Mouse (Mus musculus): ENCODE measurements around the gene Ttc36. TPM values are rescaled to one million over a fixed set of nuclear protein-coding genes. Genes with fewer than 3 reads are reported as not detected.

Ttc36 gene
- total RNA-seq, 2 experiments from 2014 or later, result 0.54 to 1.1 TPM

GRCm38 (mm10) chr9:44767101-44768028, 35.5 kb downstream of the Ttc36 start, which contains the start of the genes Arcn1 and Ift46:
Arcn1 (minus strand) TSS chr9:44767845.
Ift46 (plus strand) TSS chr9:44767908.
- intact Hi-C loops (cut with DNase I), result no loop called here
- Histone ChIP-seq H3K4me3 (peak within 1 kb of the TSS; percentile 71), H3K27ac (peak within 1 kb of the TSS; percentile 95)
- no peak for TF ChIP-seq CTCF (IDR thresholded peaks at IDR 0.05)
- peak; percentile 78 to 80 for DNase-seq (ENCODE audit: extremely low spot score in 1 of 2, low spot score in 2 of 2)

GRCm38 (mm10) chr9:44760873-44761272, 42.0 kb downstream of the Ttc36 start:
- H3K27ac ChIP-seq, result no peak overlapping the region
- no peak for TF ChIP-seq CTCF (IDR thresholded peaks at IDR 0.05)
- no peak overlapping the region for H3K4me3 ChIP-seq
- DNase-seq (ENCODE audit: extremely low spot score in 1 of 2, low spot score in 2 of 2), result no peak
- intact Hi-C loops (cut with DNase I), result no loop called here

Other genes starting within 250 kb of the Ttc36 start
- gene Cxcr5, start 241.2 kb downstream of the Ttc36 start, total RNA-seq (2021), result not detected
- 100 to 1,000 TPM; 145 to 148 TPM for gene Ddx6, start 198.2 kb downstream of the Ttc36 start, total RNA-seq (2021)
- under 1 TPM in 1 of 2 experiments, not detected in 1; 0.16 TPM for gene Treh, start 129.8 kb downstream of the Ttc36 start, total RNA-seq (2021)
- 10 to 100 TPM; 62.0 to 75.6 TPM for gene Phldb1, start 67.9 kb downstream of the Ttc36 start, total RNA-seq (2021)
- gene Arcn1, start 35.2 kb downstream of the Ttc36 start, total RNA-seq (2021), result 100 to 1,000 TPM in 1 of 2 experiments, 10 to 100 TPM in 1; 78.3 to 102 TPM
- 10 to 100 TPM; 60.7 to 67.5 TPM for gene Ift46, start 35.2 kb downstream of the Ttc36 start, total RNA-seq (2021)
- 10 to 100 TPM; 54.4 to 62.8 TPM for gene Tmem25, start 3.8 kb downstream of the Ttc36 start, total RNA-seq (2021)
- 10 to 100 TPM; 81.5 to 97.4 TPM for gene Kmt2a, start 78.2 kb upstream of the Ttc36 start, total RNA-seq (2021)
- gene Atp5l, start 117.7 kb upstream of the Ttc36 start, total RNA-seq (2021), result 100 to 1,000 TPM; 302 to 340 TPM
- gene Ube4a, start 162.5 kb upstream of the Ttc36 start, total RNA-seq (2021), result 10 to 100 TPM; 66.4 to 68.0 TPM
- not detected for gene Cd3g, start 177.4 kb upstream of the Ttc36 start, total RNA-seq (2021)
- not detected for gene Cd3d, start 178.7 kb upstream of the Ttc36 start, total RNA-seq (2021)
- gene Cd3e, start 206.6 kb upstream of the Ttc36 start, total RNA-seq (2021), result not detected
- 1 to 10 TPM; 1.2 to 1.9 TPM for gene Mpzl2, start 236.7 kb upstream of the Ttc36 start, total RNA-seq (2021)